Mouse (Mus musculus) small intestine, adult 2 months (tissue): ENCODE data around the gene Lancl2.

Experiments
- CTCF ChIP-seq: fragments of 200-500 bp; IDR thresholded peaks from 2 replicates; pipeline ENCODE4 v1.5.1; 2012; ENCODE audit warnings: low read depth, mild to moderate bottlenecking, control low read depth, inconsistent platforms, low read length, moderate library complexity, mixed read lengths; ENCODE audit not compliant: insufficient replicate concordance, insufficient read length; ENCODE audit errors: extremely low read depth
- POLR2A ChIP-seq: fragments of 200-500 bp; IDR thresholded peaks from 2 replicates; pipeline ENCODE4 v1.6.1; 2012; ENCODE audit warnings: low read depth, mild to moderate bottlenecking, control low read depth, inconsistent platforms, low read length, moderate library complexity

GRCm38 (mm10) chr6:57770467-57771190 lies 68.3 kb downstream of the Lancl2 start:
- no peak for TF ChIP-seq CTCF
- no peak for TF ChIP-seq POLR2A
